Mouse (Mus musculus) heart, postnatal 10 days (tissue): ENCODE measurements around the gene Zw10. TPM values are rescaled to one million over a fixed set of nuclear protein-coding genes. Genes with fewer than 3 reads are reported as not detected.

Experiments
- total RNA-seq, 2 experiments: library from RNA; stranded (reverse); gene quantifications; 2 replicates each; pipeline ENCODE4 v1.2.3; 2021

The Zw10 gene
- total RNA-seq, 2 experiments from 2014 or later = 12.1 to 12.4 TPM

Other genes starting within 250 kb of the Zw10 start
- 100 to 1,000 TPM in 1 of 2 experiments, 10 to 100 TPM in 1; 25.5 to 199 TPM for gene Zbtb16, start 219.4 kb upstream of the Zw10 start, total RNA-seq
- gene Htr3a, start 144.5 kb upstream of the Zw10 start, total RNA-seq = not detected
- not detected for gene Htr3b, start 90.6 kb upstream of the Zw10 start, total RNA-seq
- gene Usp28, start 70.2 kb upstream of the Zw10 start, total RNA-seq = 100 to 1,000 TPM; 161 to 198 TPM
- gene Tmprss5, start 25.6 kb downstream of the Zw10 start, total RNA-seq = under 1 TPM in 1 of 2 experiments, not detected in 1; 0.14 TPM
- gene Gm4894, start 194.9 kb downstream of the Zw10 start, total RNA-seq = not detected